Mouse (Mus musculus): ENCODE results near the gene Fabp3. TPM values are rescaled to one million over a fixed set of nuclear protein-coding genes. Genes with fewer than 3 reads are reported as not detected.

Fabp3 gene
- total RNA-seq, 2 experiments from 2014 or later, result 551 to 1,329 TPM

GRCm38 (mm10) chr4:130297123-130297529 is 11.3 kb upstream of the Fabp3 start:
- TF ChIP-seq CTCF (IDR thresholded peaks at IDR 0.05), result peak; percentile 71
- H3K4me3 ChIP-seq, result no peak overlapping the region
- intact Hi-C loops (cut with DNase I), result no loop called here
- no peak overlapping the region; the same call in 1 of the 2 replicates for H3K27ac ChIP-seq
- no peak for DNase-seq

DNA sequence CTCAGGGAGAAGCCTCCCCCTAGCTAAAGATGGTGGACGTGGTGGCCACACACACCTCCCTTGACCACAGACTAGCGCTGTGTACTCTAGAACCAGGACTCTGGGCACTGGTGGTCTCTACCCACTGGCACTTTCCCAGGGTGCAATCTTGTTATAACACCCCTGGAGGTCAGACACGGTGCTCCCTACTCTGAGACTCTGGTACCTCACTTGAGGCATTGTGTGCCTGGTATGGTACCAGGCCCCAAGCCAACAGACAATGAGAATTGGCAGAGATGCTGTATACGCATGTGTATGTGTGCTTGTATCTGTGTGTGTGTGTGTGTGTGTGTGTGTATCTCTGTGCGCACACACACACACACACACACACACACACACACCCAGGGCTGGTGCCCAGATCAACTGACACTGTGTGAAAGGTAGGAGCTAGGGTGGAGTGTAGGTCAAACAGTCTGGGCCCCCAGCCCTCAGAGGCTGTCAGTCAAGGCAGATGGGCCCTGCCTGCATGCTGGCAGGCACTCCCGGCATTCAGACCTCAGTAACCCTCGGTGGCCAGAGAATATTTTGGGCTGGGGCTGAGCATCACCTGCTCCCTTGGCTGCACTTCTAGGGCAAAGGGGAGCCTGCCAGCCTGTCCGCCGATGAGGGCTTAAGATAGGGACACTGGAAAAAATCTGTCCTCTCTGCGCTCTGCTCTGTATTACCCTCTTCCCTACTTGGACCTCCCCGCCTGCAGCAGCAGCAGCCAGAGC is 9.3 kb upstream of the Fabp3 start:
- Histone ChIP-seq H3K27ac (peak overlapping the region; percentile 87), H3K4me3 (no peak overlapping the region)
- DNase-seq, result peak; percentile 93
- intact Hi-C loops (cut with DNase I), result no loop called here
- no peak for TF ChIP-seq CTCF (IDR thresholded peaks at IDR 0.05)

DNA sequence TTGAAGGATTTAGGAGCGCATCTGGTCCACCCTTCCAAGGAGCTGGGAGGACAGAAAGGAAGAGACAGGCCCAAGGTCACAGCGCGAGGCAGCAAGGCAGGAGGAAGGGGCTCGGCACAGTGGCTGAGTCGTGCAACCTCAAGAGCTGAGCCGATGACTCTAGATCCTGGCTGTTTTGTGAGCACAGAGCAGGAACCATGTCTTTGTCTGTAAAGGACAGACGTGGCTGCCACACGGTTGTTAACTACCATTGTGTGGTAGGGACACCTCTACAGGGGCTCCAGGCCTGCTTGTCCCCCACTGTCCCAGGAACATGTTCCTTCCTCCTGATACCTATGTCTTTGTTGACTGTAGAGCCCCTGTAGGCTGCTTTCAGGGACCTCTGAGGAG is 8.8 kb upstream of the Fabp3 start:
- peak overlapping the region; percentile 87 for H3K27ac ChIP-seq
- H3K4me3 ChIP-seq, result no peak overlapping the region
- no peak for TF ChIP-seq CTCF (IDR thresholded peaks at IDR 0.05)
- DNase-seq, result no peak
- intact Hi-C loops (cut with DNase I), result no loop called here

GRCm38 (mm10) chr4:130302285-130302870 is 6.0 kb upstream of the Fabp3 start:
- TF ChIP-seq CTCF (IDR thresholded peaks at IDR 0.05), result no peak
- no peak overlapping the region for H3K27ac ChIP-seq
- DNase-seq, result no peak
- H3K4me3 ChIP-seq, result no peak overlapping the region
- intact Hi-C loops (cut with DNase I), result no loop called here

DNA sequence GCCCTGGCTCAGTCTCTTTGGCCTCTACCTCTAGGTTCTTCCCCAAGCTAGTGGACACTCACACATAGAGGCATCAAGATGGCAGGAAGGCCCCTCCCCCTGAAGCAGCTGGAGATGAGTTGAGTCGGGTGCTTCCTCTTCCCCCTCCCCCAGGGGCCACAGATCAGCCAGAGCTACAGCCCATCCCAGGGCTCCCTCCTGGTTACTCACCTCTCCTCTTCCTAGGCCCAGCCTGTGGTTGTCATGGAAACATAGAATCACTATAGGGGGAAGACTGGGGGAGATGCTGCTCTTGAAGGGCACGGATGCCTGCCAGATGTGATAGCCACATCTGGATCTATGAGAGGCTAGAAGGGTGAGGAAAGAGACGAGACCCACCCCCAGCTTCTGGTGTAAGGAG is 3.6 kb upstream of the Fabp3 start:
- no peak for DNase-seq
- intact Hi-C loops (cut with DNase I), result no loop called here
- TF ChIP-seq CTCF (IDR thresholded peaks at IDR 0.05), result no peak
- no peak overlapping the region for H3K27ac ChIP-seq
- H3K4me3 ChIP-seq, result no peak overlapping the region

DNA sequence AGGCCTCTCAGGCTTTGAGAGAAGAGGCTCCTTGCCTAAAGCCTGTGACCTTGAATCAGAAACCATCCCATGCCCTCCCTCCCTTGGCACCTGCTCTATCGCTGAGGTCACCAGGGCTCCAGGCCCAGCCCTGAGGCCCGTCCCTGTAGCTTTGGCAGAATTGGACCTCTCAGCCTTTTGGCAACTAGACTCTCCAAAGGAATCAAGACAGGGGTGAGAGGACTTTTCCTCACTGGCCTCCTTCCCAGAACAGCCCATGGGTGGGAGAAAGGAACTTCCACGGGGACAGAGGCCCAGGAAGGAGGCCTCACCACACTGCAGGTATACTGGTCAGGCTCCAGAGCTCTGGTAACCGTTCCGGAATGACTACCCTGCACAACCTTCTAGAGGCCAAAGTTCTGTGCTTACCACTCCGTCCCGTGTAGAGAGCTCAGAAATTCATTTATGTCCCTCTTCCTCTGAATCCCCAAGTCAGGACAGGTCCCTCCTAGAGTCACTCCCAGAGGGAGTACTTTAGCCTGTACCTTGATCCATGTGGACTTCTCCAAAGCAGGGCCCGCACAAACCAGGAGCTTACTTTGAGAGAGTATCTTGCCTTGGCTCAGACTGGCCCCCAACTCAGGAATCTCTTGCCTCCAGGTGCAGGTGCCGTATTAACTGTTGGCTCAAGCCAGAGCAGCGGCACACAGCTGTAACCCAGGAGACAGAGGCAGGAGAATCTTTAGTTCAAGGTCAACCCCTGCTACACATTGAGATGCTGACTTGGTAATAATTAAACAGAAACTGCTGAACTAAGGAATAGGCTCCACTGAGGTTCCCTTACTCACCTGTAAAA is 1.4 kb upstream of the Fabp3 start:
- no peak for TF ChIP-seq CTCF (IDR thresholded peaks at IDR 0.05)
- Histone ChIP-seq H3K4me3 (peak overlapping the region; percentile 87), H3K27ac (peak overlapping the region; percentile 95)
- intact Hi-C loops (cut with DNase I), result no loop called here
- DNase-seq, result peak; percentile 83

DNA sequence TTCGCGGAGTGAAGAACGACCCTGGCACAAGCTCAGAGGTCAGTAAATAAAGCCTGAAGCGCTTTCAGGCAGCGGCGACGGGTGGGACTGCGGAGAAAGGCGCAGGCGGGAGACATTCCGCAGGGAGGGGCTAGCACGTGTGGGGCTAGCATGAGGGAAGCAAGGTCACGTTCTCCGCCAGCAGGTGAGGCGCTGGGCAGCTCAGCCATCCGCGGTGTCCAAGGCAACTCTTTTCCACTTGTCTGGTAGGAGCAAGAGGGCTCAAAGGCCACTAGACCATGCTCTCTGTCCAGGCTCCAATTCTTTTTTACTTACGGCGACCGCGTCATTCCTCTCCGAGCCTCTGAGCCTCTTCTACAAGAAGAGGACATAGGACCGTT is 554 bp upstream of the Fabp3 start:
- Histone ChIP-seq H3K4me3 (peak overlapping the region; percentile 87), H3K27ac (peak overlapping the region; percentile 95)
- peak; percentile 78 for DNase-seq
- 0 out of 2 replicates have a peak, but pooled peaks have one; percentile 20 for TF ChIP-seq CTCF (IDR thresholded peaks at IDR 0.05)
- intact Hi-C loops (cut with DNase I), result no loop called here

DNA sequence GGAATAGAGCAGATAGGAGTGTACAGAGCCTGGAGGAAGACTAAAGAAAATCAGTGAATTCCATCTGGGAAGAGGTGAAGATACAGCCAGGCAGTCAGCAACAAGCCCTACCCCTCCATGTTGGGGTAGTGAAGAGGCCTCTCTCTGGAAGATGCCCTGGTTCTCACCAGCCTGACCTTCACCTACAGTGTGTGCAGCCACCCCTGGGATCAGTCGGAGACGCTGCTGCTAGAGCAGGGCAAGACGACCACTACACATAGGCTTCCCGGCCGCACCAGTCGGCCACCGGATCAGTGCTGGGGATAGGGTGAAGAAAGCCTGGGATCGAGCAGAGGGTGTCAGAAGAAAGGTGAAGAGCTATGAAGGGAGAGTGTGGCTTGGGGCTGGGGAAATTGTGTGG is 859 bp downstream of the Fabp3 start:
- Histone ChIP-seq H3K4me3 (peak overlapping the region; percentile 87), H3K27ac (peak overlapping the region; percentile 95)
- DNase-seq, result no peak
- intact Hi-C loops (cut with DNase I), result no loop called here
- TF ChIP-seq CTCF (IDR thresholded peaks at IDR 0.05), result no peak

- intact Hi-C loops (cut with DNase I), result no loop called here
- DNase-seq, result peak; percentile 55
- TF ChIP-seq CTCF (IDR thresholded peaks at IDR 0.05), result no peak
- peak overlapping the region; percentile 87; the same call in 1 of the 2 replicates for H3K4me3 ChIP-seq
- peak overlapping the region; percentile 95 for H3K27ac ChIP-seq
These were observed 4.1 kb downstream of the Fabp3 start for GRCm38 (mm10) chr4:130312526-130312925.

- DNase-seq, result no peak
- no peak for TF ChIP-seq CTCF (IDR thresholded peaks at IDR 0.05)
- Histone ChIP-seq H3K27ac (no peak overlapping the region), H3K4me3 (no peak overlapping the region)
- intact Hi-C loops (cut with DNase I), result no loop called here
These were observed 5.2 kb downstream of the Fabp3 start for GRCm38 (mm10) chr4:130313552-130313951.

GRCm38 (mm10) chr4:130315771-130316527 is 7.6 kb downstream of the Fabp3 start:
- intact Hi-C loops (cut with DNase I), result no loop called here
- peak overlapping the region; percentile 35 for H3K27ac ChIP-seq
- no peak for TF ChIP-seq CTCF (IDR thresholded peaks at IDR 0.05)
- no peak overlapping the region for H3K4me3 ChIP-seq
- DNase-seq, result peak; percentile 41

GRCm38 (mm10) chr4:130316691-130317090 is 8.3 kb downstream of the Fabp3 start:
- intact Hi-C loops (cut with DNase I), result no loop called here
- TF ChIP-seq CTCF (IDR thresholded peaks at IDR 0.05), result no peak
- H3K4me3 ChIP-seq, result no peak overlapping the region
- H3K27ac ChIP-seq, result no peak overlapping the region; the same call in 1 of the 2 replicates
- DNase-seq, result peak; percentile 16

Measured in gastrocnemius, adult 2 months (tissue).